Mouse (Mus musculus) embryonic facial prominence, embryonic 11.5 days (tissue): Measurements from ENCODE around the gene Rab31. TPM values are rescaled to one million over a fixed set of nuclear protein-coding genes. Genes with fewer than 3 reads are reported as not detected.

Source experiments
- ATAC-seq: fragments of 200-750 bp; cut with Nextera tagmentation; replicated peaks from 2 replicates; pipeline ENCODE4 v1.8.0; 2017; ENCODE audit warnings: low read depth; ENCODE audit not compliant: insufficient number of reproducible peaks, low FRiP score, low TSS enrichment
- DNase-seq: peaks from one replicate; pipeline ENCODE4 v3.0.0-alpha.2; 2015; ENCODE audit warnings: low spot score
- H3K27ac ChIP-seq: fragments of 300-500 bp; sonication (generic); replicated peaks from 2 replicates; pipeline ENCODE4 v1.5.1; 2014; ENCODE audit warnings: mild to moderate bottlenecking, low read depth, low read length, control low read depth
- H3K27me3 ChIP-seq: fragments of 300-500 bp; sonication (generic); 2 replicates; pipeline ENCODE4 v1.6.1; 2014; ENCODE audit warnings: mild to moderate bottlenecking, low read length, moderate library complexity, mixed read lengths; ENCODE audit not compliant: control insufficient read depth, insufficient read depth
- H3K36me3 ChIP-seq: fragments of 300-500 bp; sonication (generic); replicated peaks from 2 replicates; pipeline ENCODE4 v1.6.1; 2014; ENCODE audit warnings: low read depth, mild to moderate bottlenecking, low read length, moderate library complexity, mixed read lengths; ENCODE audit not compliant: control insufficient read depth, insufficient read depth
- H3K4me1 ChIP-seq: fragments of 300-500 bp; sonication (generic); 2 replicates; pipeline ENCODE4 v1.6.1; 2014; ENCODE audit warnings: low read length, mixed read lengths; ENCODE audit not compliant: control insufficient read depth, insufficient read depth
- H3K4me2 ChIP-seq: fragments of 300-500 bp; sonication (generic); 2 replicates; pipeline ENCODE4 v1.6.1; 2014; ENCODE audit warnings: low read depth, mild to moderate bottlenecking, control low read depth, low read length, moderate library complexity
- H3K4me3 ChIP-seq: fragments of 300-500 bp; sonication (generic); 2 replicates; pipeline ENCODE4 v1.5.1; 2014; ENCODE audit warnings: low read depth, low read length, control low read depth
- H3K9ac ChIP-seq: fragments of 300-500 bp; sonication (generic); replicated peaks from 2 replicates; pipeline ENCODE4 v1.6.1; 2014; ENCODE audit warnings: mild to moderate bottlenecking, control low read depth, low read length
- H3K9me3 ChIP-seq: fragments of 300-500 bp; sonication (generic); replicated peaks from 2 replicates; pipeline ENCODE4 v1.6.1; 2016; ENCODE audit warnings: mild to moderate bottlenecking, low read length, inconsistent platforms, mixed read lengths; ENCODE audit not compliant: control insufficient read depth
- WGBS: fragments of 180-500 bp; shearing (Covaris S2); extraction: QIAGEN DNeasy Blood & Tissue Kit; methylation state at CpG from one replicate; pipeline ENCODE4 v1.1.7; 2014; 5-methylcytosine and 5-hydroxymethylcytosine counted together
- polyA plus RNA-seq: library from polyadenylated mRNA; unstranded; fragments of >200 nt; fragmentation: Nextera tagmentation; extraction: Ambion mirVana; gene quantifications from 2 replicates; pipeline ENCODE4 v1.2.1, GENCODE M21; 2014

Gene Rab31
- polyA plus RNA-seq, 1 experiment from 2014 or later, result 80.5 TPM

- Histone ChIP-seq H3K4me2 (no peak overlapping the region), H3K36me3 (no peaks in the 10 kb centered on the region), H3K27ac (no peak overlapping the region), H3K9me3 (no peaks in the 10 kb centered on the region), H3K4me3 (no peak overlapping the region), H3K9ac (no peak overlapping the region), H3K4me1 (no peaks in the 10 kb centered on the region), H3K27me3 (no peaks in the 10 kb centered on the region)
- DNase-seq (no peak), ATAC-seq (peak; percentile 42; the same call in 1 of the 2 replicates)
- WGBS, result 64% methylated on average over 10 of the region's 10 CpGs
Observed at GRCm38 (mm10) chr17:65742245-65742905, 30.2 kb downstream of the Rab31 start.

GRCm38 (mm10) chr17:65741565-65741964 is 31.0 kb downstream of the Rab31 start:
- no peak overlapping the region for H3K4me3 ChIP-seq
- no peaks in the 10 kb centered on the region for H3K4me1 ChIP-seq
- no peaks in the 10 kb centered on the region for H3K27me3 ChIP-seq
- WGBS, result 83% methylated on average over 4 of the region's 4 CpGs
- DNase-seq (no peak), ATAC-seq (no peak)
- H3K36me3 ChIP-seq, result no peaks in the 10 kb centered on the region
- H3K4me2 ChIP-seq, result no peak overlapping the region
- no peak overlapping the region for H3K27ac ChIP-seq
- H3K9ac ChIP-seq, result no peak overlapping the region
- H3K9me3 ChIP-seq, result no peaks in the 10 kb centered on the region

GRCm38 (mm10) chr17:65739874-65740725 is 32.5 kb downstream of the Rab31 start:
- Histone ChIP-seq H3K4me2 (no peak overlapping the region), H3K27me3 (no peaks in the 10 kb centered on the region), H3K4me3 (no peak overlapping the region), H3K9ac (no peak overlapping the region), H3K36me3 (no peaks in the 10 kb centered on the region), H3K4me1 (no peaks in the 10 kb centered on the region), H3K9me3 (no peaks in the 10 kb centered on the region), H3K27ac (no peak overlapping the region)
- DNase-seq (no peak), ATAC-seq (no peak)
- WGBS, result 84% methylated on average over 15 of the region's 15 CpGs

GRCm38 (mm10) chr17:65737622-65738021 is 34.9 kb downstream of the Rab31 start:
- no peaks in the 10 kb centered on the region for H3K27me3 ChIP-seq
- ATAC-seq (no peak), DNase-seq (no peak)
- 86% methylated on average over 6 of the region's 6 CpGs for WGBS
- H3K4me2 ChIP-seq, result no peak overlapping the region
- H3K4me1 ChIP-seq, result no peaks in the 10 kb centered on the region
- H3K27ac ChIP-seq, result no peak overlapping the region
- H3K4me3 ChIP-seq, result no peak overlapping the region
- no peak overlapping the region for H3K9ac ChIP-seq
- no peaks in the 10 kb centered on the region for H3K9me3 ChIP-seq
- H3K36me3 ChIP-seq, result no peaks in the 10 kb centered on the region

GRCm38 (mm10) chr17:65737175-65737574 is 35.4 kb downstream of the Rab31 start:
- Histone ChIP-seq H3K9ac (no peak overlapping the region), H3K27ac (no peak overlapping the region), H3K36me3 (no peaks in the 10 kb centered on the region), H3K4me2 (no peak overlapping the region), H3K4me3 (no peak overlapping the region), H3K27me3 (no peaks in the 10 kb centered on the region), H3K9me3 (no peaks in the 10 kb centered on the region), H3K4me1 (no peaks in the 10 kb centered on the region)
- 83% methylated on average over 5 of the region's 5 CpGs for WGBS
- no peak for ATAC-seq
- no peak for DNase-seq

- Histone ChIP-seq H3K27ac (no peak overlapping the region), H3K27me3 (no peaks in the 10 kb centered on the region), H3K4me2 (no peak overlapping the region), H3K9me3 (no peaks in the 10 kb centered on the region), H3K4me1 (no peaks in the 10 kb centered on the region), H3K9ac (no peak overlapping the region), H3K4me3 (no peak overlapping the region), H3K36me3 (no peaks in the 10 kb centered on the region)
- WGBS, result 88% methylated on average over 2 of the region's 2 CpGs
- DNase-seq (no peak), ATAC-seq (no peak)
Observed at GRCm38 (mm10) chr17:65735088-65735487, 37.5 kb downstream of the Rab31 start.

- no peak overlapping the region for H3K4me2 ChIP-seq
- WGBS, result 78% methylated on average over 4 of the region's 4 CpGs
- H3K9me3 ChIP-seq, result no peaks in the 10 kb centered on the region
- ATAC-seq (no peak), DNase-seq (no peak)
- no peak overlapping the region for H3K27ac ChIP-seq
- H3K4me1 ChIP-seq, result no peaks in the 10 kb centered on the region
- H3K4me3 ChIP-seq, result no peak overlapping the region
- H3K27me3 ChIP-seq, result no peaks in the 10 kb centered on the region
- no peaks in the 10 kb centered on the region for H3K36me3 ChIP-seq
- H3K9ac ChIP-seq, result no peak overlapping the region
Observed at GRCm38 (mm10) chr17:65732666-65733065, 39.9 kb downstream of the Rab31 start.

GRCm38 (mm10) chr17:65731710-65732109 is 40.8 kb downstream of the Rab31 start:
- H3K36me3 ChIP-seq, result no peaks in the 10 kb centered on the region
- no peak for DNase-seq
- no peak overlapping the region for H3K4me3 ChIP-seq
- H3K9me3 ChIP-seq, result no peaks in the 10 kb centered on the region
- 87% methylated on average over 9 of the region's 9 CpGs for WGBS
- no peaks in the 10 kb centered on the region for H3K4me1 ChIP-seq
- no peak for ATAC-seq
- H3K27ac ChIP-seq, result no peak overlapping the region
- H3K9ac ChIP-seq, result no peak overlapping the region
- no peaks in the 10 kb centered on the region for H3K27me3 ChIP-seq
- H3K4me2 ChIP-seq, result no peak overlapping the region
